10 mouse cellular contexts compared by ENCODE assay signal in the genomic region with DNA sequence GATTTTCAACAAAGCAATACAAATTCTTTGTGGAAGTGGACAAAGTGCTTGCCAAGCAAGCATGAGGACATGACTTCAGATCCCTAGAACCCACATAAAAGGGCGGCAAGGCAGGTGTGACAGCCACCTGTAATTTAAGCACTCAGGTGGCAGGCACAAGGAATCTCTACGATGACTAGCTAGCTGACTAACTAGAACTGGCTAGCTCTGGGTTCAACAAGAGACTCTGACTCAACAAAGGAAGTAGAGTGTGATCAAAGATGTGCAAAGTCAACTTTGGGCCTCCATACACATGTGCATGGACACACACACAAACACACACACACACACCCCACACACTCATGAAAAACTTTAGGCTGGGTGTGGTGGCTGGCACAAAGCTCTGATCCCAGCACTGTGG. TPM values are rescaled to one million over a fixed set of nuclear protein-coding genes. Genes with fewer than 3 reads are reported as not detected.
A peak's percentile ranks its signal among the peaks of the same experiment; 100 is the strongest.
DNase-seq lines count a peak whose midpoint lies in the region; ATAC-seq and TF ChIP-seq lines count a peak whose summit lies in the region.
"Had no signal": no experiment of that assay in that cellular context is flagged by ENCODE, and none has a peak within 500 bp of the region (broad histone marks: within the 10 kb centered on the region; RNA-seq: fewer than 3 reads in every experiment).

No protein-coding gene starts in this region.

- ATAC-seq in embryonic facial prominence, embryonic 14.5 days (ENCODE audit: low read depth), result no peak
- peak; percentile 16; the same call in 1 of the 2 replicates for ATAC-seq in liver, embryonic 12.5 days
- no peak for ATAC-seq in stomach, embryonic 16.5 days (ENCODE audit: insufficient read depth, low FRiP score)
- ATAC-seq: intestine, embryonic 15.5 days had no signal

- H3K4me2 ChIP-seq in embryonic facial prominence, embryonic 14.5 days (ENCODE audit: low read depth, low read length), result no peak overlapping the region
- H3K4me2 ChIP-seq in liver, embryonic 12.5 days, result peak overlapping the region; percentile 66
- no peak overlapping the region for H3K4me2 ChIP-seq in stomach, embryonic 16.5 days (ENCODE audit: low read depth, low read length)
- H3K4me2 ChIP-seq: embryonic facial prominence, embryonic 12.5 days; intestine, embryonic 15.5 days had no signal

- 79% methylated on average over 2 of the region's 2 CpGs for WGBS in embryonic facial prominence, embryonic 14.5 days
- WGBS in embryonic facial prominence, embryonic 10.5 days, result 82% methylated on average over 2 of the region's 2 CpGs
- WGBS in liver, embryonic 12.5 days (ENCODE audit: insufficient replicate concordance), result 72% methylated on average over 2 of the region's 2 CpGs
- WGBS in stomach, embryonic 16.5 days, result 84% methylated on average over 2 of the region's 2 CpGs

- no peak overlapping the region for H3K4me3 ChIP-seq in embryonic facial prominence, embryonic 14.5 days (ENCODE audit: low read depth, low read length)
- no peak overlapping the region for H3K4me3 ChIP-seq in embryonic facial prominence, embryonic 10.5 days
- no peak overlapping the region for H3K4me3 ChIP-seq in left cerebral cortex, adult 2 months
- no peak overlapping the region for H3K4me3 ChIP-seq in liver, embryonic 12.5 days
- no peak overlapping the region for H3K4me3 ChIP-seq in stomach, embryonic 16.5 days (replicated peaks; ENCODE audit: low read length)
- H3K4me3 ChIP-seq: embryonic facial prominence, embryonic 12.5 days; intestine, embryonic 15.5 days had no signal

- H3K27ac ChIP-seq in embryonic facial prominence, embryonic 14.5 days (replicated peaks; ENCODE audit: low read depth, low read length), result 0 out of 2 replicates have a peak overlapping the region, but pooled peaks have one; percentile 12
- no peak overlapping the region for H3K27ac ChIP-seq in embryonic facial prominence, embryonic 10.5 days (replicated peaks)
- H3K27ac ChIP-seq in left cerebral cortex, adult 2 months, result peak overlapping the region; percentile 5
- peak overlapping the region; percentile 88 for H3K27ac ChIP-seq in liver, embryonic 12.5 days
- 0 out of 2 replicates have a peak overlapping the region, but pooled peaks have one; percentile 47 for H3K27ac ChIP-seq in stomach, embryonic 16.5 days (ENCODE audit: low read length)
- H3K27ac ChIP-seq: embryonic facial prominence, embryonic 12.5 days; intestine, embryonic 15.5 days had no signal

- peaks cover 21% of the 10 kb centered on the region for H3K4me1 ChIP-seq in embryonic facial prominence, embryonic 14.5 days (ENCODE audit: control insufficient read depth, insufficient read depth, low read length)
- peaks cover 65% of the 10 kb centered on the region for H3K4me1 ChIP-seq in embryonic facial prominence, embryonic 10.5 days
- peaks cover 94% of the 10 kb centered on the region for H3K4me1 ChIP-seq in liver, embryonic 12.5 days
- H3K4me1 ChIP-seq in stomach, embryonic 16.5 days (ENCODE audit: control insufficient read depth, insufficient read depth, low read length), result peaks cover 12% of the 10 kb centered on the region
- H3K4me1 ChIP-seq: intestine, embryonic 15.5 days had no signal

- TF ChIP-seq CTCF in left cerebral cortex, adult 2 months (IDR thresholded peaks at IDR 0.05), result no peak

- intact Hi-C loops in left cerebral cortex, adult 2 months (cut with DNase I), result loop anchor here (5.0 kb wide), 1 partner anchor 38 kb away; a partner anchor contains a TSS
- intact Hi-C loops in left cerebral cortex, postnatal 36 days (cut with DNase I), result loop anchor here (5.0 kb wide), 1 partner anchor 38 kb away; a partner anchor contains a TSS

- no peaks in the 10 kb centered on the region for H3K9me3 ChIP-seq in embryonic facial prominence, embryonic 14.5 days (ENCODE audit: control insufficient read depth, low read length)
- no peaks in the 10 kb centered on the region for H3K9me3 ChIP-seq in embryonic facial prominence, embryonic 10.5 days
- no peaks in the 10 kb centered on the region for H3K9me3 ChIP-seq in liver, embryonic 12.5 days (replicated peaks)
- H3K9me3 ChIP-seq in stomach, embryonic 16.5 days (replicated peaks; ENCODE audit: control insufficient read depth, low read length), result no peaks in the 10 kb centered on the region
- H3K9me3 ChIP-seq: embryonic facial prominence, embryonic 12.5 days; intestine, embryonic 15.5 days had no signal

- H3K36me3 ChIP-seq in embryonic facial prominence, embryonic 14.5 days (ENCODE audit: control insufficient read depth, insufficient read depth, low read length), result no peaks in the 10 kb centered on the region
- peaks cover 15% of the 10 kb centered on the region; the same call in 1 of the 2 replicates for H3K36me3 ChIP-seq in embryonic facial prominence, embryonic 10.5 days (replicated peaks)
- peaks cover 46% of the 10 kb centered on the region for H3K36me3 ChIP-seq in liver, embryonic 12.5 days
- no peaks in the 10 kb centered on the region for H3K36me3 ChIP-seq in stomach, embryonic 16.5 days (ENCODE audit: control insufficient read depth, insufficient read depth, low read length)
- H3K36me3 ChIP-seq: embryonic facial prominence, embryonic 12.5 days; intestine, embryonic 15.5 days had no signal

- H3K9ac ChIP-seq in embryonic facial prominence, embryonic 14.5 days (ENCODE audit: low read depth, low read length), result no peak overlapping the region
- H3K9ac ChIP-seq in liver, embryonic 12.5 days, result peak overlapping the region; percentile 60
- no peak overlapping the region for H3K9ac ChIP-seq in stomach, embryonic 16.5 days (ENCODE audit: low read length)
- H3K9ac ChIP-seq: embryonic facial prominence, embryonic 12.5 days; intestine, embryonic 15.5 days had no signal

- DNase-seq in embryonic facial prominence, embryonic 14.5 days (ENCODE audit: low spot score), result no peak
- no peak for DNase-seq in embryonic facial prominence, embryonic 10.5 days (ENCODE audit: low spot score)
- no peak for DNase-seq in left cerebral cortex, adult 2 months (ENCODE audit: extremely low spot score in 1 of 2, low spot score in 2 of 2)
- no peak for DNase-seq in left cerebral cortex, postnatal 36 days (ENCODE audit: low spot score in 2 of 2)
- no peak for DNase-seq in c-Kit-positive CD71-positive TER-119-positive erythroid progenitor cells, embryonic 14.5 days (ENCODE audit: low spot score)
- DNase-seq in cerebellum, postnatal 25 days, result no peak

- H3K27me3 ChIP-seq in embryonic facial prominence, embryonic 14.5 days (replicated peaks; ENCODE audit: control insufficient read depth, insufficient read depth, low read length), result no peaks in the 10 kb centered on the region
- no peaks in the 10 kb centered on the region for H3K27me3 ChIP-seq in embryonic facial prominence, embryonic 10.5 days (replicated peaks; ENCODE audit: low read depth, poor library complexity, severe bottlenecking)
- no peaks in the 10 kb centered on the region for H3K27me3 ChIP-seq in liver, embryonic 12.5 days (replicated peaks)
- no peaks in the 10 kb centered on the region for H3K27me3 ChIP-seq in stomach, embryonic 16.5 days (ENCODE audit: control insufficient read depth, insufficient read depth, low read length)
- H3K27me3 ChIP-seq: embryonic facial prominence, embryonic 12.5 days; intestine, embryonic 15.5 days had no signal

RNA-seq across cellular contexts. Expression of a gene that starts 35.0 kb away (rescaled TPM):
- polyA plus RNA-seq in embryonic facial prominence, embryonic 14.5 days (2014; fragmentation: Nextera tagmentation; extraction: Ambion mirVana), result 0.07 and 0.14 TPM in 2 replicates
- not detected in 2 replicates for polyA plus RNA-seq in embryonic facial prominence, embryonic 10.5 days (2016; fragmentation: Nextera tagmentation; extraction: Ambion mirVana)
- total RNA-seq in left cerebral cortex, adult 2 months (2021), result not detected
- under 1 TPM in 1 of 2 experiments, not detected in 1; 0.22 TPM for total RNA-seq in left cerebral cortex, postnatal 36 days (2021)
- polyA plus RNA-seq in liver, embryonic 12.5 days (2016; fragmentation: Nextera tagmentation; extraction: Ambion mirVana), result 0.42 and 0.45 TPM in 2 replicates
- polyA plus RNA-seq in stomach, embryonic 16.5 days (2015; fragmentation: Nextera tagmentation; extraction: Ambion mirVana), result 0.05 TPM in 1 of 2 replicates, not detected in the other
- polyA plus RNA-seq: embryonic facial prominence, embryonic 12.5 days had no signal

RNA-seq across cellular contexts. Expression of a gene that starts 35.6 kb away (rescaled TPM):
- 64.9 and 65.1 TPM in 2 replicates for polyA plus RNA-seq in embryonic facial prominence, embryonic 14.5 days (2014; fragmentation: Nextera tagmentation; extraction: Ambion mirVana)
- polyA plus RNA-seq in embryonic facial prominence, embryonic 10.5 days (2016; fragmentation: Nextera tagmentation; extraction: Ambion mirVana), result 133 and 136 TPM in 2 replicates
- total RNA-seq in left cerebral cortex, adult 2 months (2021), result 10 to 100 TPM; 40.7 to 41.7 TPM
- 10 to 100 TPM; 36.5 to 44.3 TPM for total RNA-seq in left cerebral cortex, postnatal 36 days (2021)
- polyA plus RNA-seq in liver, embryonic 12.5 days (2016; fragmentation: Nextera tagmentation; extraction: Ambion mirVana), result 177 and 187 TPM in 2 replicates
- polyA plus RNA-seq in stomach, embryonic 16.5 days (2015; fragmentation: Nextera tagmentation; extraction: Ambion mirVana), result 55.7 and 60.0 TPM in 2 replicates
